Mouse (Mus musculus) forebrain, embryonic 10.5 days (tissue): ENCODE data around the gene Osgin1. TPM values are rescaled to one million over a fixed set of nuclear protein-coding genes. Genes with fewer than 3 reads are reported as not detected.

Experiments used
- DNase-seq: peaks from one replicate; pipeline ENCODE4 v3.0.0-alpha.2; 2017; ENCODE audit warnings: low spot score; ENCODE audit errors: extremely low spot score
- H3K27ac ChIP-seq: fragments of 300-500 bp; sonication (generic); 2 replicates; pipeline ENCODE4 v1.5.1; 2016; ENCODE audit warnings: mild to moderate bottlenecking
- H3K27me3 ChIP-seq: fragments of 300-500 bp; sonication (generic); 2 replicates; pipeline ENCODE4 v1.6.1; 2016; ENCODE audit warnings: mild to moderate bottlenecking; ENCODE audit not compliant: poor library complexity, severe bottlenecking
- H3K36me3 ChIP-seq: fragments of 300-500 bp; sonication (generic); replicated peaks from 2 replicates; pipeline ENCODE4 v1.6.1; 2016; ENCODE audit warnings: mild to moderate bottlenecking, moderate library complexity
- H3K4me1 ChIP-seq: fragments of 300-500 bp; sonication (generic); 2 replicates; pipeline ENCODE4 v1.6.1; 2016
- H3K4me3 ChIP-seq: fragments of 300-500 bp; sonication (generic); 2 replicates; pipeline ENCODE4 v1.5.1; 2016; ENCODE audit warnings: mild to moderate bottlenecking, moderate library complexity
- H3K9me3 ChIP-seq: fragments of 300-500 bp; sonication (generic); 2 replicates; pipeline ENCODE4 v1.6.1; 2016; ENCODE audit warnings: mild to moderate bottlenecking, moderate library complexity
- WGBS: fragments of 180-500 bp; shearing (Covaris S2); methylation state at CpG from one replicate; pipeline ENCODE4 v1.1.7; 2016; 5-methylcytosine and 5-hydroxymethylcytosine counted together
- polyA plus RNA-seq: library from polyadenylated mRNA; unstranded; fragments of >200 nt; fragmentation: Nextera tagmentation; extraction: Ambion mirVana; gene quantifications from 2 replicates; pipeline ENCODE4 v1.2.1, GENCODE M21; 2016

The Osgin1 gene
- polyA plus RNA-seq, 1 experiment from 2014 or later = 0.73 TPM

DNA sequence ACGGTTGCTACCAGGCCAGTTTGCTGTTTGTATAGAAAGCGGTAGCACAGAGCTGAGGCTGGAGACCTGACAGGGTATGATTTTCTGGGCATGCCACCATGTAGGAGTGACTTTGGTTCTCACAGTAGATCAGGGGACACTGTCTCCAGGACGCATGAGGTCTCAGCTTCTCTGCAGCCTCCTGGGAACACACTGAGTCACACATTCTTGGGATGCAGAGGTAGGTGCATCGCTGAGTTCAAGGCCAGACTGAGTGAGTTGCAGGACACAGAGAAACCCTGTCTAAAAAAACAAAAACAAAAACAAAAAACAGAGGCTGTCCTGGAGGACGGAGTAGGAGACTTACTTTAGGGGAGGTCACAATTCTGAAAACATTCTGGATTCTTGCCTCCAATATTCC lies 19.0 kb downstream of the Osgin1 start:
- Histone ChIP-seq H3K27me3 (peaks cover 23% of the 10 kb centered on the region), H3K4me1 (peaks cover 10% of the 10 kb centered on the region), H3K27ac (no peak overlapping the region), H3K9me3 (no peaks in the 10 kb centered on the region), H3K36me3 (peaks cover 18% of the 10 kb centered on the region), H3K4me3 (no peak overlapping the region)
- 86% methylated on average over 5 of the region's 5 CpGs for WGBS
- no peak for DNase-seq

GRCm38 (mm10) chr8:119456045-119456444 lies 22.1 kb downstream of the Osgin1 start:
- WGBS = 93% methylated on average over 5 of the region's 5 CpGs
- Histone ChIP-seq H3K4me1 (peaks cover 5% of the 10 kb centered on the region; the same call in 1 of the 2 replicates), H3K4me3 (no peak overlapping the region), H3K27ac (no peak overlapping the region), H3K36me3 (peaks cover 12% of the 10 kb centered on the region), H3K9me3 (no peaks in the 10 kb centered on the region), H3K27me3 (no peaks in the 10 kb centered on the region)
- no peak for DNase-seq

DNA sequence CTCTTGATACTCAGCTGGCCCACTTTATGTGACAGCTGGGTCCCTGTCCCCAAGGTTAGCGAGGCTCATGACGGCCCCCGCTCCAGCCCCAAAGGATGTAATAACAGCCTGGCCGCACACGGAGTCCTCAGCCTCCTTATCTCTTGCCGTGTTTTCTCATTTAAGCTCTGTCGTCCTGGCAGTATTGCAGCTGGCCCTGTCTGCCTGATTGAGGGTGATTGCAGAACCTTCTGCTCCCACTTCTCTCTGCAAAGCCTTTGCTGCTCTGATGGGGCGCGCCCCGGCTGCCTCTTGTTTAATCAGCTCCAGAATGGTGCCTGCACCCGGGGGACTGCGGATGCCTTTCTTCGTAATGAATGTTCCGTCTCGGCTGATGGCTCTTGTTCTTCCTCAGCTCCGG lies 25.8 kb downstream of the Osgin1 start:
- DNase-seq = no peak
- H3K9me3 ChIP-seq = no peaks in the 10 kb centered on the region
- no peaks in the 10 kb centered on the region; the same call in none of the 2 replicates for H3K36me3 ChIP-seq
- H3K27me3 ChIP-seq = peaks cover 22% of the 10 kb centered on the region
- H3K4me3 ChIP-seq = no peak overlapping the region
- peaks cover 27% of the 10 kb centered on the region for H3K4me1 ChIP-seq
- H3K27ac ChIP-seq = no peak overlapping the region
- 79% methylated on average over 16 of the region's 16 CpGs for WGBS

DNA sequence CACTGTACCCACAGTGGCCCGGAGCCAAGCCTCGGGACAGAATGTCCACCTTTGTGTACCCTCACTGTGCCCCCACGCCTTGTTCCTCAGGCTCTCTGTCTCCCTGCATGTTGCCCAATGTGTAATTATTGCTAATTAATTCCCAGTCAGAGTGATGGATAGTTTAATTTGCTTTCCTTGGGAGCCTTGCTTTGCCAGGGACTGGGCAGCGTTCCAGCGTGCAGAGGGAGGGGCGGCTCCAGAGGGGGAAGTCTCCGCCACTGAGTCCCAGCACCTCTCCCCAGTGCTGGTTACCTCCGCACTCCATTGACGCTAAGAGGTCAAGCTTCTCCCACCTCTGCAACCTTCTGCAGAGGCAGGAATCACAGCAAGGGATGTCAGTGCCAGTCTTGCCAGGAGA lies 27.4 kb downstream of the Osgin1 start:
- Histone ChIP-seq H3K4me3 (no peak overlapping the region), H3K27me3 (peaks cover 38% of the 10 kb centered on the region), H3K4me1 (peaks cover 43% of the 10 kb centered on the region), H3K27ac (no peak overlapping the region), H3K9me3 (no peaks in the 10 kb centered on the region), H3K36me3 (no peaks in the 10 kb centered on the region; the same call in 1 of the 2 replicates)
- no peak for DNase-seq
- WGBS = 85% methylated on average over 9 of the region's 9 CpGs

DNA sequence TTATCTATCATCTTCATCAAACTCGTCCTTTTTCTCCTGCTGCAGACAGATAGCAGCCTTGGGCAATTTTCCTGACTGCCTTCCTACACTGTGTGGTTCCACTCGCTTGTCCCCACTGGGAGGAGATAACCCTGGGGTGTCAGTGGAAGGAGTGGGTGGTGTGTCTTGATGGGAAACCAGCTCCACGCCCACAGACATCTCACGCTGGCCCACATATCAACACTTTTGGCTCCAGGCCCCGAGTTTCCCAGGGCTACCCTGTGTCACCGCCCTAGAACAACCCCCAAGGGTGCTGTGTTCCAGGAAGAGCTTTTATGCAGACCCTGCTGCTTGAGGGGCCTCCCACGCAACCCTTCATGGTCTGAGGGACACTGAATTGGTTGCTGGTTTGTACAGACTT lies 29.8 kb downstream of the Osgin1 start:
- Histone ChIP-seq H3K4me3 (no peak overlapping the region), H3K9me3 (no peaks in the 10 kb centered on the region), H3K27ac (peak overlapping the region; percentile 36; the same call in 1 of the 2 replicates), H3K27me3 (peaks cover 52% of the 10 kb centered on the region), H3K4me1 (peaks cover 51% of the 10 kb centered on the region), H3K36me3 (peaks cover 10% of the 10 kb centered on the region)
- DNase-seq = no peak
- 66% methylated on average over 7 of the region's 7 CpGs for WGBS

- peaks cover 46% of the 10 kb centered on the region for H3K4me1 ChIP-seq
- H3K36me3 ChIP-seq = peaks cover 18% of the 10 kb centered on the region
- peak; percentile 41 for DNase-seq
- H3K4me3 ChIP-seq = peak overlapping the region; percentile 37
- H3K27me3 ChIP-seq = peaks cover 52% of the 10 kb centered on the region
- no peaks in the 10 kb centered on the region for H3K9me3 ChIP-seq
- WGBS = 3% methylated on average over 18 of the region's 18 CpGs
- H3K27ac ChIP-seq = peak overlapping the region; percentile 63
Observed at GRCm38 (mm10) chr8:119466105-119466504, 32.2 kb downstream of the Osgin1 start.

- WGBS = 79% methylated on average over 10 of the region's 10 CpGs
- no peak overlapping the region for H3K4me3 ChIP-seq
- peaks cover 52% of the 10 kb centered on the region for H3K27me3 ChIP-seq
Observed at GRCm38 (mm10) chr8:119466794-119467193, 32.9 kb downstream of the Osgin1 start.

GRCm38 (mm10) chr8:119468091-119468490 lies 34.2 kb downstream of the Osgin1 start:
- Histone ChIP-seq H3K4me3 (no peak overlapping the region), H3K27ac (no peak overlapping the region), H3K4me1 (peaks cover 40% of the 10 kb centered on the region), H3K9me3 (no peaks in the 10 kb centered on the region), H3K36me3 (peaks cover 27% of the 10 kb centered on the region), H3K27me3 (peaks cover 46% of the 10 kb centered on the region)
- 92% methylated on average over 8 of the region's 8 CpGs for WGBS
- no peak for DNase-seq

More at GRCm38 (mm10) chr8:119466794-119467193, 32.9 kb downstream of the Osgin1 start:
- Histone ChIP-seq H3K36me3 (peaks cover 23% of the 10 kb centered on the region), H3K4me1 (peaks cover 40% of the 10 kb centered on the region), H3K27ac (peak overlapping the region; percentile 63; the same call in 1 of the 2 replicates), H3K9me3 (no peaks in the 10 kb centered on the region)
- no peak for DNase-seq

GRCm38 (mm10) chr8:119478684-119479083 lies 44.8 kb downstream of the Osgin1 start:
- WGBS = 36% methylated on average over 5 of the region's 5 CpGs
- H3K4me1 ChIP-seq = peaks cover 6% of the 10 kb centered on the region
- H3K9me3 ChIP-seq = no peaks in the 10 kb centered on the region
- H3K4me3 ChIP-seq = no peak overlapping the region
- H3K27ac ChIP-seq = no peak overlapping the region
- no peak for DNase-seq
- H3K27me3 ChIP-seq = 0 out of 2 replicates have a peak, but pooled peaks cover 3% of the 10 kb centered on the region
- no peaks in the 10 kb centered on the region for H3K36me3 ChIP-seq

DNA sequence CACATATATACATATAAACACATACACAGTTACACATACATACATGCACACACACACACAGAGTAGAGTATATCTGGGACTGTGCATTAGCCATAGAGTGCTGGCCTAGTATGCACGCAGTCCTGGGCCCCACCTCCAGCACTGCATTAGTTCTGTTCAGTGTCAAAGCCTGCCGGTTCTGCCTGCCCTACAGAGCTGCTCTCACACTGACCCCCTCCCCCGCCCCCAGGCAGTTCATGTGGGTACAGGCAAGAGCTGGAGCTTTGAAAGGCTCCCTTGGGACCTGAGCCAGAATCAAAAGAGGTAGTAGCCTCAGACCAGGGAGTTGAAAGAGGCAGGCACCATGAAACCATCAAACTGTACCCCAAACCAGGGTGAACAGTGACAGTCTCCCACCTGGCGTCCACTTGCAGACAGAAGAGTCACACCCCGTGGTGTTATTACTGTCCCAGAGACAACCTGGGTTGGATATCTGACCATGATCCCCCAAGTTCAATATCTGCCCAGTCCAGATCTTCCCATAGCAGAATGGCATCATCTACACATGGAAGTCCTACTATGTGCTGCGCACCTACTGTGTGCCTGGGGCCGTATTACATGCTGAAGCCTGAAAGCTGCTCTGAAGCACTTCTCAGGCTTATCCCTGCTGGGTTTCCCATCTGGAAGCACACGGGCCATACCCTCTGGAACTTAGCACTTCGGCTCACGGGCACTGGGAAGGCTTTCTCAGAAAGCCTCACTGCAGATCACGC lies 50.4 kb downstream of the Osgin1 start:
- H3K4me3 ChIP-seq = no peak overlapping the region
- 89% methylated on average over 11 of the region's 11 CpGs for WGBS
- H3K36me3 ChIP-seq = no peaks in the 10 kb centered on the region
- H3K9me3 ChIP-seq = no peaks in the 10 kb centered on the region
- DNase-seq = no peak
- peaks cover 4% of the 10 kb centered on the region; the same call in 1 of the 2 replicates for H3K27me3 ChIP-seq
- H3K27ac ChIP-seq = no peak overlapping the region
- no peaks in the 10 kb centered on the region for H3K4me1 ChIP-seq

- no peak for DNase-seq
- Histone ChIP-seq H3K9me3 (no peaks in the 10 kb centered on the region), H3K27me3 (peaks cover 30% of the 10 kb centered on the region), H3K36me3 (no peaks in the 10 kb centered on the region), H3K27ac (no peak overlapping the region), H3K4me3 (no peak overlapping the region), H3K4me1 (peaks cover 20% of the 10 kb centered on the region)
- 83% methylated on average over 7 of the region's 7 CpGs for WGBS
Observed at GRCm38 (mm10) chr8:119487093-119487492, 53.2 kb downstream of the Osgin1 start.
